Mouse (Mus musculus) heart, postnatal 4 days (tissue): ENCODE results near the gene Dnajb6. TPM values are rescaled to one million over a fixed set of nuclear protein-coding genes. Genes with fewer than 3 reads are reported as not detected.
A peak's percentile ranks its signal among the peaks of the same experiment; 100 is the strongest.

ENCODE experiments used
- DNase-seq: peaks from one replicate; pipeline ENCODE4 v3.0.0; 2021
- total RNA-seq, 2 experiments: library from RNA; stranded (reverse); gene quantifications; 2 replicates each; pipeline ENCODE4 v1.2.3; 2021

Gene Dnajb6
- total RNA-seq, 2 experiments from 2014 or later: 73.3 to 79.0 TPM

DNA sequence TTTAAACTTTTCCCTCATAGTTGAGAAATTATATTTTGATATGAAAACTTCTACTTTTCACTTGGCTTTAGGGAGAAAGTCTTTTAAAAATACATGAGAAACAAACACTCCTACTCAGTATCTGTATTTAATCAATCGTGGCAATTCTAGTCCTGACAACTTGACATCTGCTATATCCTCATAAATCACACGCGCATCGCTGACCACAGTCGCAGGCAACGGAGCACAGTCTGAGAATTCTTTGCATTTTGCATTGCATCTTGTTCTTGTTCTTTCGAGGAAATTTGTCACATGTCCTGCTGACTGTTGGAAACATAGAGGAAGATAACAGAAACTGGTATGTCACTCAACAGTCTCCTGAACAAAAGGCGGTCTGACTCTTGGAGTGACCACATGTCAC, 116.9 kb downstream of the Dnajb6 start:
- no peak for DNase-seq

DNA sequence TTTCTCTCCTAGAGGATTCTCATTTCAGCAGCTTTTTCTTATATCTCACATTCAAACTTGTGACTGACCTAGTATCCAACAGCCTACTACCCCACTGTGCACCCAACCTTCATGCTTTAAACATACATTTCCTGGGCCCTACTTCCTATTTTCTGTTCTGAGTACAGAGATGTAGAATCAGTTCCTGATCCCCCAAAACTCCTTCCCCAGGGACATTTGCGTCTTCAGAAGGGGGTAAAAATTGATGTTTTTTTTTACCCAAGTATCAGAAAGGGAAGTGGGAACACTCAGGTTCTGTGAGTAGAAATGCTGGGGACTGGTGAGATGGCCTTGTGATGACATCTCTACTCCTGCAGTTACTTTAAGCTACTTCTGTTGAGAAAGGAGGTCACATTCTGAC, 117.5 kb downstream of the Dnajb6 start:
- no peak for DNase-seq

DNA sequence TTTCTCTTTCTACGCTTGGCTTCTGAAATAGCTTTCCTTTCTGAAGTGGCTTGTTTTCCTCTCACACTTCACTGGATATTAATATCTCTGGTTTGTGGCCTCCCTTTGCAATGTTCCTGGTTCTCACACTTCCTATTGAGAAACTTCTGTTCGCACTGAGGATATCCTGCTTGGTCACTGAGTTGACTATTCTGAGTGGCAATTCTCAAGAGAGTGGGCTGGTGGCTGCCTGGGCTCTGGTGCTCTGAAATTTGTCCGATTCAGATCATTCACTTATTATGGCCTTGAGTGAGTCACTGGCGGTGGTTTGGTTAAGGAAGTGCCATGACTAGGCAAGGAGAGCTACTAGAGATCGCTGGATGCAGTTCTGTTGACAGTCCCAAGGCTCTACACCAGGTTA, 118.9 kb downstream of the Dnajb6 start:
- no peak for DNase-seq

DNA sequence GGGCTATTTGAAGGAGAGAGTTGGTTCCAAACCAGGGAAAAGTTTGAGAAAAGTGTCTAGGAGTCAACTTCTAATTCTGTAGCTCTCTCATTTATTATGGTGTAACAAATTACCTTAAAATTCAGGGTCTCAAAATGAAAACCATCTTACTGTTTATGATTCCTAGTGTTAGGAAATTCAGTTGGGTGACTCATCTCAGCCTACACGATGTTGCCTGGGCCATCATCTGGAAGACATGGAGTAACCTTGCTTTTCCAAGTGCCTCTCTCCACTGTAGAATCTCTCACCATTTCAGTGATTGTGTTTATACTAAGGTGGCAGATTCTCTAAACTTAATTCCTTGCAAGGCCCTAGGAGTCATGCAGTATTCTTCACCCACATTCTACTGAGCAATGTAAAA, 119.5 kb downstream of the Dnajb6 start:
- DNase-seq: no peak

DNA sequence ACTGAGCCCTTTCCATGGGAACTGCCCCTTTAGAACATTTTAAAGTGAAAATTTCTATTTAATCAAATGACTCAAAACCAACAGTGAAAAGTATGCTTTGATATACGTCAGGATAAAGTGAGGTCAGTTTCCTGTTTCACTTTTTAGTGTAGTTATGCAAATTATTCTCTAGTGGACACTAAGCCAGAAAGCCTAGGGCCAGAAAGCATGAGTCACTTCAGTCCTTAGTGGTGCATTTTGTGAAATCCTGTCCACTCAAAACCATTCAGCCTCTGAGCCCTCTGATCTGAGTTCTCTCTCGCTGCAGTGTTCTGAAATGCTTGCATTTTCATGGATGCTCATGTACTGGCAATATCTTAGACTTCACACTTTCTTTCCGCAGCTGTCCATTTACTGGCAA, 126.0 kb downstream of the Dnajb6 start:
- no peak for DNase-seq

DNA sequence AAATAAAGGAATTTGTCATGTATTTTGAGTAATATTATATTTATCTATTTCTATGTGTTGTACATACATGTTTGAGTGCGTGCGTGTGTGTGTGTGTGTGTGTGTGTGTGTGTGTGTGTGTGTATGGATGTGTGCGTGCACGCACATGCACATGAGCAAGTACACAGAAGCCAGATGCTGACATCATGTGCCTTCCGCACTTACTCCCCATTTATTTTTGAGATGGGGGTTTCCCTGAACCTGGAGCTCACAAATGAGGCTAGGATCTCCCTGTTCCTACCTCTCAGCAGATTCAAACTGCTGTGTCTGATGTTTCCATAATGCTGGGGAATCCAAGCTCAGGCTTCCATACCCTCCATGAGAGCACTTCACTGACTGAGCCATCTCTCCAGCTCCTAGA, 126.9 kb downstream of the Dnajb6 start:
- DNase-seq: no peak

DNA sequence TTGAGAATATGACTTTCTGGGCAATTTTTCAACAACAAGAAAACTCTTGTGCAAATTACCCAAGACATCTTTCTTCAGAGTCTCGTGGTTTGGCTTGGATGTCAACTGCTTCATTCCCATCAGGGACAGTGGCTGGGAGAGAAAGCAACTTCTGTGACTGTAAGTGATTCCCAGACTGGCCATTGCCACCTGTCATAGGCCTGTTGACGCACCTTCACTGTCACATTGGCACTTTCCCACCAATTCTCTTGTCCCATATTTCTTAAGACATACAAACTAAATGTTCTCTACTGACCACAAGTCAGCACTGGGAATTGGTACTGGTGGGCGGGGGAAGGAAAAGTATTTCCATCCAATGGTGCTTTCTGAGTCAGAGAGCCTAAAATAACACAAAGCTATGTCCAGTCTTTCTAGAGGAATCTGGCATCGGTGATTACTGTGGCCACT, 128.8 kb downstream of the Dnajb6 start:
- DNase-seq: peak; percentile 51

DNA sequence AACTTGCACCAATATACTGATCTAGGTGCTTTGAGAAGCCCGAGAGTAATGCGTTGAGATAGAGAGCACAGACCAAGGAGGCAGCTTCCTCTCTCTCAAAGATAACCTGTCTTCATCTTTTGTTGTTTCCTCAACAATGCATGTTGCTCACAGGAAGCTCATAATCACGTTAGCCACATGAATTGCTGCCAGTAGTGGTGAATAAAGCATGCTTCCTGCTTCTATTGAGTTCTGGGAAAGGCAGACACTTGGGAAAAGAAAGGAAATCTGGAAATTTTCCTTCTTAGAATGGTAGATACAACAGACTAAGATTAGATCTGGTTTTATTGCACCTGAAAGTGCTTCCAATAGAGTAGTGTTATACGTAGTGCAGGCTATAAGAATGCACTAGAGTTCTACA, 129.5 kb downstream of the Dnajb6 start:
- no peak for DNase-seq

Other genes starting within 250 kb of the Dnajb6 start
- gene Ube3c, start 166.4 kb upstream of the Dnajb6 start, total RNA-seq: 10 to 100 TPM; 48.9 to 51.3 TPM
- not detected for gene Gm5129, start 248 bp downstream of the Dnajb6 start, total RNA-seq